Mouse (Mus musculus) heart, postnatal 0 days (tissue): ENCODE data around the gene Pltp. TPM values are rescaled to one million over a fixed set of nuclear protein-coding genes. Genes with fewer than 3 reads are reported as not detected.
A peak's percentile ranks its signal among the peaks of the same experiment; 100 is the strongest.

Source experiments
- ATAC-seq: fragments of 200-750 bp; cut with Nextera tagmentation; 2 replicates; pipeline ENCODE4 v1.8.0; 2017; ENCODE audit warnings: low read depth, moderate number of reproducible peaks, moderate library complexity; ENCODE audit not compliant: insufficient read depth
- DNase-seq: peaks from one replicate; pipeline ENCODE4 v3.0.0-alpha.2; 2016; ENCODE audit warnings: low spot score
- H3K27ac ChIP-seq: fragments of 300-500 bp; sonication (generic); 2 replicates; pipeline ENCODE4 v1.5.1; 2014; ENCODE audit warnings: low read depth, mild to moderate bottlenecking
- H3K27me3 ChIP-seq: fragments of 300-500 bp; sonication (generic); 2 replicates; pipeline ENCODE4 v1.6.1; 2014; ENCODE audit warnings: low read length, mixed read lengths; ENCODE audit not compliant: control insufficient read depth, insufficient read depth
- H3K36me3 ChIP-seq: fragments of 300-500 bp; sonication (generic); replicated peaks from 2 replicates; pipeline ENCODE4 v1.6.1; 2014; ENCODE audit warnings: low read length, mixed read lengths; ENCODE audit not compliant: control insufficient read depth, insufficient read depth
- H3K4me1 ChIP-seq: fragments of 300-500 bp; sonication (generic); 2 replicates; pipeline ENCODE4 v1.6.1; 2014; ENCODE audit warnings: antibody characterized with exemption; ENCODE audit not compliant: control insufficient read depth, insufficient read depth
- H3K4me2 ChIP-seq: fragments of 300-500 bp; sonication (generic); 2 replicates; pipeline ENCODE4 v1.6.1; 2014; ENCODE audit warnings: low read depth, mild to moderate bottlenecking, low read length, moderate library complexity
- H3K4me3 ChIP-seq: fragments of 300-500 bp; sonication (generic); 2 replicates; pipeline ENCODE4 v1.5.1; 2014; ENCODE audit warnings: low read depth, low read length
- H3K9ac ChIP-seq: fragments of 300-500 bp; sonication (generic); replicated peaks from 2 replicates; pipeline ENCODE4 v1.6.1; 2014; ENCODE audit warnings: low read depth, low read length, mixed read lengths
- H3K9me3 ChIP-seq: fragments of 300-500 bp; sonication (generic); replicated peaks from 2 replicates; pipeline ENCODE4 v1.6.1; 2016; ENCODE audit warnings: low read length; ENCODE audit not compliant: control insufficient read depth
- CTCF ChIP-seq: IDR thresholded peaks from 2 replicates; pipeline ENCODE4 v1.5.1; 2016; ENCODE audit warnings: antibody characterized with exemption, control low read depth, low read depth
- EP300 ChIP-seq: IDR thresholded peaks from 2 replicates; pipeline ENCODE4 v1.6.1; 2016; ENCODE audit warnings: antibody characterized with exemption, low read depth
- WGBS: fragments of 180-500 bp; shearing (Covaris S2); extraction: QIAGEN DNeasy Blood & Tissue Kit; methylation state at CpG from one replicate; pipeline ENCODE4 v1.1.7; 2014; 5-methylcytosine and 5-hydroxymethylcytosine counted together
- polyA plus RNA-seq: library from polyadenylated mRNA; unstranded; fragments of >200 nt; fragmentation: Nextera tagmentation; extraction: Ambion mirVana; gene quantifications from 2 replicates; pipeline ENCODE4 v1.2.1, GENCODE M21; 2015
- total RNA-seq: library from RNA; depleted of rRNA; stranded (reverse); fragments of >200 nt; gene quantifications from 2 replicates; pipeline ENCODE4 v1.2.3, GENCODE M21; 2014; ENCODE audit warnings: low replicate concordance

Gene Pltp
- total and polyA plus RNA-seq, 2 experiments from 2014 or later: 7.7 to 8.6 TPM

DNA sequence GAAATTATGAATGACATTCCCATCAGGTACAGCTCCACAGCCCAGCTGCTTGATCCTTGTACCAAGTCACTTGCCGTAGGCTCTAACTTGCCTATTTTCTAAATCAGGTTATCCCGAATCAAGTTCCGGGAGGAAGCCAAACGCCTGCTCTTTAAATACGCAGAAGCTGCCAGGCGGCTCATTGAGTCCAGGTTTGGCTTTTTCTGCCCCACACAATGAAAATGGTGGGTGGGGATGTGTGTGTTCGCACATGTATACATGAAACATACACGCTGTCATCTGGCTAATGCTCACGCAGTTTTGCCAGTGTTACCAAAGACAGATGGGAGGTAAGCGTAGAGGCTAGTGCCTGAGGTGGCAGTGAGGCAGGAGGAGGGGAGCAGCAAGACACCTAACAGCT, 29.1 kb upstream of the Pltp start:
- no peak for DNase-seq
- Histone ChIP-seq H3K4me3 (no peak overlapping the region), H3K9ac (no peak overlapping the region), H3K27ac (no peak overlapping the region), H3K4me2 (no peak overlapping the region), H3K4me1 (no peaks in the 10 kb centered on the region), H3K36me3 (peaks cover 89% of the 10 kb centered on the region), H3K27me3 (no peaks in the 10 kb centered on the region), H3K9me3 (no peaks in the 10 kb centered on the region)
- no peak for ATAC-seq
- WGBS: 96% methylated on average over 10 of the region's 10 CpGs
- TF ChIP-seq EP300 (no peak), CTCF (no peak)

DNA sequence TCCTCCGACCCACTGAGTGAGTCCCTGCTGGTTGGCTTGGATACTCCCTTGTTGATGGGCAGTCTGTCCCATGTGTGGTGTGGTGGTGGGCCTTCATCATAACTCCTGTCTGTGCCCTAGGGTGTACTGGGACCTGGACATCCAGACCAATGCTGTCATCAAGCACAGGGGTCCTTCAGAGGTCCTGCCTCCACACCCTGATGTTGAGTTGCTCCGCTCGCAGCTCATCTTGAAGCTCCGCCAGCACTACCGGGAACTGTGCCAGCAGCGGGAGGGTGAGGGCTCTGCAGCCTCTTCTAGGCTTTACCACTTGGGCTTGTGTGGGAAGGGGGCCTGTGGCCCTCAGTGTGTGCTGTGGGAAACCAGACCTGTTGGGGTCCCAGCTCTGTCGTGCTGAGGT, 28.3 kb upstream of the Pltp start:
- 23% methylated on average over 7 of the region's 7 CpGs for WGBS
- ATAC-seq (peak; percentile 64), DNase-seq (no peak)
- H3K27ac ChIP-seq: no peak overlapping the region
- H3K36me3 ChIP-seq: peaks cover 81% of the 10 kb centered on the region
- H3K9ac ChIP-seq: no peak overlapping the region
- TF ChIP-seq CTCF (no peak), EP300 (no peak)
- no peaks in the 10 kb centered on the region for H3K27me3 ChIP-seq
- H3K9me3 ChIP-seq: no peaks in the 10 kb centered on the region
- 0 out of 2 replicates have a peak, but pooled peaks cover 1% of the 10 kb centered on the region for H3K4me1 ChIP-seq
- no peak overlapping the region for H3K4me3 ChIP-seq
- H3K4me2 ChIP-seq: no peak overlapping the region

DNA sequence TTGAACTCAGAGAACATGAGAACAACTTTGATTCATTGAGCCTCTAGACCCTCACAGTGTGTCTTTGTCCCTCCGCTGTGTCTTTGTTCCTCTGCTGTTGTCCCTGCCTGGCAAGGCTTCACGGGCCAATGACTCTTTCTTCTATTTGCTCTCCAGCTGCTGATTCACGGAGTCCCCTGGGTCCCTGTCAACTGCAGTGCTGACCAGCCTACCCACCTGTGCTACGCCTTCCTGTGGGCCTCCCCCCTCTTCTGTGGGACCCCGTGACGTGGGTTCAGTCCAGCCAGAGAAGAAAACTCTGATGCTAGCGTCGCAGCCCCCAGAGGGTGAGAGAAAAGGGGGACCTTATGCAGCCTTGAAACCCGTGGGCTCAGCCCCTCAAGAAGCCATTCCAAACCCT, 25.1 kb upstream of the Pltp start:
- Histone ChIP-seq H3K27ac (no peak overlapping the region), H3K27me3 (no peaks in the 10 kb centered on the region), H3K36me3 (peaks cover 49% of the 10 kb centered on the region), H3K9me3 (no peaks in the 10 kb centered on the region), H3K9ac (no peak overlapping the region), H3K4me1 (peaks cover 18% of the 10 kb centered on the region), H3K4me3 (no peak overlapping the region), H3K4me2 (no peak overlapping the region)
- TF ChIP-seq EP300 (no peak), CTCF (no peak)
- 82% methylated on average over 9 of the region's 9 CpGs for WGBS
- DNase-seq (no peak), ATAC-seq (no peak)

DNA sequence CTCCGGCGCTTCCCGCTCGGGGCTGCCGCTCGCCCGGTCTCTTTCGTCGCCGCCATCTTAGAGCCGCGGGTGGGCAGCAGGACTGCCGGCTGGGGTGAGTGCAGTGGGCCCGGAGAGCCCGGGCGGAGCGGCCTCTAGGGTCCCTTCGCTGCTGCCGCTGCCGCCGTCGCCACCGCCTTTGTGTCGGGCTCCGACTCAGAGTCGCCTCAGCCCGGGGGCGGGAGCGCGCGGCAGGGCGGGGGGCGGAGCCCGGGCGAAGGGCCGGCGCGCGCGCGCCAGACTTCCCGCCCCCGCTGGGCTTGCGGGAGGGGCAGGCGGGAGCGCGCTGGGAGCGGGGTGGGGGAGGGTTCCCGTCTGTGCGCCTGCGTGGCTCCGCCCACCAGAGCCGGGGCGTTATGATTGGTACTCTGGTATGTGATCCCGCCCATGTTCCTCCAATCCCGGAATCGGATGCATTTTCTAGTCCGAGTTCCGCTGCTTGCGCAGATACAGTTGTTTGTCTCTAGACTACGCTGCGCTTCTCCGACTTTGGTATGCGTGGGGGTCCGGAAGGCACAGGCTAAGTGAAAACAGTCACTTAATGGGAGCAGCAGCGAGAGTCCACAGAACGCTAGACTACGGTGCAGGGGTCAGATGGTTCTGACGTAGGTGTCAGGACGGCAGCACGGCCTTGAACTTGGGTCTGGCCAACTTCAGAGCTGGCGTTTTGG, 22.2 kb upstream of the Pltp start:
- H3K36me3 ChIP-seq: peaks cover 26% of the 10 kb centered on the region
- ATAC-seq (peak; percentile 87), DNase-seq (peak; percentile 96)
- peaks cover 22% of the 10 kb centered on the region for H3K4me1 ChIP-seq
- peak overlapping the region; percentile 94 for H3K4me2 ChIP-seq
- peak overlapping the region; percentile 92 for H3K4me3 ChIP-seq
- no peaks in the 10 kb centered on the region for H3K27me3 ChIP-seq
- no peaks in the 10 kb centered on the region for H3K9me3 ChIP-seq
- H3K9ac ChIP-seq: peak overlapping the region; percentile 100
- TF ChIP-seq EP300: no peak; the same call in 1 of the 2 replicates
- TF ChIP-seq CTCF: no peak
- peak overlapping the region; percentile 100 for H3K27ac ChIP-seq
- 0% methylated on average over 56 of the region's 72 CpGs for WGBS

DNA sequence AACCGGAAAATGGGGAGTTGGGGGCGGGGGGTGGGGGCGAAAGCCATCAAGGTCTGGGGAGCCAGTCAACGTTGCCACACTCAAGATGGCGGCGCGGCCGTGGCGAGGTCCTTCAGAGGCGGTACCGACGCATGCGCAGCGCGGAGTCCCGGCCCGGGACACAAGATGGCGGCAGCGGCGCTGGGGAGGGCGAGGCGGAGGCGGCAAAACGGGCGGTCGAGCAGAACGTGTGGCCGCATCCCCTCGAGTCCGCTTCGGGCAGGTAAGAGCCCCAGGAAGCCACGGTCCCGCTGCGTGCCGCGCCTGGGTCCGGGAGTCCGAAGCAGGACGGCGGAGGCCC, 21.7 kb upstream of the Pltp start, which contains the start of gene Pcif1:
Gene Pcif1, plus strand, starts transcription at position 77 of the 340 bp plus-strand sequence.
- H3K4me1 ChIP-seq: peaks cover 27% of the 10 kb centered on the region
- H3K27me3 ChIP-seq: no peaks in the 10 kb centered on the region
- H3K4me3 ChIP-seq: peak within 1 kb of the TSS; percentile 92
- DNase-seq (peak; percentile 72), ATAC-seq (peak; percentile 86)
- no peak for TF ChIP-seq EP300
- TF ChIP-seq CTCF: no peak
- H3K27ac ChIP-seq: peak within 1 kb of the TSS; percentile 100
- peaks cover 22% of the 10 kb centered on the region for H3K36me3 ChIP-seq
- peak within 1 kb of the TSS; percentile 94 for H3K4me2 ChIP-seq
- under 1% methylated on average over 39 of the region's 40 CpGs for WGBS
- peak within 1 kb of the TSS; percentile 100 for H3K9ac ChIP-seq
- no peaks in the 10 kb centered on the region for H3K9me3 ChIP-seq
